Mouse (Mus musculus): ENCODE results near the gene Nrgn. TPM values are rescaled to one million over a fixed set of nuclear protein-coding genes. Genes with fewer than 3 reads are reported as not detected.

Nrgn gene
- polyA plus RNA-seq, 1 experiment from 2014 or later: 6.7 TPM

GRCm38 (mm10) chr9:37495761-37496160 is 56.9 kb downstream of the Nrgn start:
- H3K27ac ChIP-seq: no peak overlapping the region
- no peak for ATAC-seq (ENCODE audit: insufficient number of reproducible peaks, insufficient read depth, low FRiP score, low TSS enrichment)

More at GRCm38 (mm10) chr9:37495761-37496160, 56.9 kb downstream of the Nrgn start:
- no peaks in the 10 kb centered on the region for H3K9me3 ChIP-seq
- peaks cover 4% of the 10 kb centered on the region for H3K4me1 ChIP-seq
- no peaks in the 10 kb centered on the region for H3K27me3 ChIP-seq
- WGBS: 51% methylated on average over 3 of the region's 3 CpGs
- no peak overlapping the region for H3K9ac ChIP-seq
- H3K4me2 ChIP-seq (replicated peaks): no peak overlapping the region
- no peak overlapping the region for H3K4me3 ChIP-seq
- peaks cover 10% of the 10 kb centered on the region; the same call in 1 of the 2 replicates for H3K36me3 ChIP-seq

Other genes starting within 250 kb of the Nrgn start
- 8.3 and 8.4 TPM in 2 replicates for gene Ccdc15, start 204.5 kb downstream of the Nrgn start, polyA plus RNA-seq (2016; fragmentation: Nextera tagmentation; extraction: Ambion mirVana)
- 0.10 TPM in 1 of 2 replicates, not detected in the other for gene Hepacam, start 185.6 kb downstream of the Nrgn start, polyA plus RNA-seq (2016; fragmentation: Nextera tagmentation; extraction: Ambion mirVana)
- gene Robo4, start 151.0 kb downstream of the Nrgn start, polyA plus RNA-seq (2016; fragmentation: Nextera tagmentation; extraction: Ambion mirVana): 7.7 and 8.9 TPM in 2 replicates
- 2.7 TPM in 2 replicates for gene Robo3, start 119.7 kb downstream of the Nrgn start, polyA plus RNA-seq (2016; fragmentation: Nextera tagmentation; extraction: Ambion mirVana)
- 43.1 and 44.7 TPM in 2 replicates for gene Msantd2, start 63.6 kb downstream of the Nrgn start, polyA plus RNA-seq (2016; fragmentation: Nextera tagmentation; extraction: Ambion mirVana)
- 34.0 and 38.3 TPM in 2 replicates for gene Esam, start 24.8 kb downstream of the Nrgn start, polyA plus RNA-seq (2016; fragmentation: Nextera tagmentation; extraction: Ambion mirVana)
- gene Vsig2, start 13.6 kb downstream of the Nrgn start, polyA plus RNA-seq (2016; fragmentation: Nextera tagmentation; extraction: Ambion mirVana): 1.0 and 1.1 TPM in 2 replicates
- gene Siae, start 2.8 kb upstream of the Nrgn start, polyA plus RNA-seq (2016; fragmentation: Nextera tagmentation; extraction: Ambion mirVana): 7.3 and 7.8 TPM in 2 replicates
- 8.3 and 10.0 TPM in 2 replicates for gene Spa17, start 60.8 kb upstream of the Nrgn start, polyA plus RNA-seq (2016; fragmentation: Nextera tagmentation; extraction: Ambion mirVana)
- 154 and 157 TPM in 2 replicates for gene Tbrg1, start 104.4 kb upstream of the Nrgn start, polyA plus RNA-seq (2016; fragmentation: Nextera tagmentation; extraction: Ambion mirVana)
- gene Panx3, start 116.3 kb upstream of the Nrgn start, polyA plus RNA-seq (2016; fragmentation: Nextera tagmentation; extraction: Ambion mirVana): 2.4 and 2.6 TPM in 2 replicates
- not detected in 2 replicates for gene Olfr160, start 163.3 kb upstream of the Nrgn start, polyA plus RNA-seq (2016; fragmentation: Nextera tagmentation; extraction: Ambion mirVana)
- not detected in 2 replicates for gene Olfr874, start 192.2 kb upstream of the Nrgn start, polyA plus RNA-seq (2016; fragmentation: Nextera tagmentation; extraction: Ambion mirVana)
- not detected in 2 replicates for gene Olfr875, start 219.0 kb upstream of the Nrgn start, polyA plus RNA-seq (2016; fragmentation: Nextera tagmentation; extraction: Ambion mirVana)